In genomic region chr11:23734749-23735286, GRCm38 (mm10) we compare ENCODE assay signal across 20 mouse cellular contexts. TPM values are rescaled to one million over a fixed set of nuclear protein-coding genes. Genes with fewer than 3 reads are reported as not detected.
DNase-seq lines count a peak whose midpoint lies in the region; ATAC-seq and TF ChIP-seq lines count a peak whose summit lies in the region.
"Had no signal": no experiment of that assay in that cellular context is flagged by ENCODE, and none has a peak within 500 bp of the region (broad histone marks: within the 10 kb centered on the region; RNA-seq: fewer than 3 reads in every experiment).

No protein-coding gene starts in this region.

- peak overlapping the region; percentile 40; the same call in 1 of the 2 replicates for H3K27ac ChIP-seq in testis, adult 2 months (ENCODE audit: control insufficient read depth, insufficient read depth, low read depth, low read length)
- H3K27ac ChIP-seq: embryonic facial prominence, embryonic 12.5 days; forebrain, embryonic 12.5 days; heart, adult 2 months; hindbrain, embryonic 10.5 days; hindbrain, embryonic 14.5 days had no signal

- H3K4me3 ChIP-seq in testis, adult 2 months (ENCODE audit: control insufficient read depth, low read depth, low read length): no peak overlapping the region
- H3K4me3 ChIP-seq: embryonic facial prominence, embryonic 12.5 days; forebrain, embryonic 12.5 days; heart, adult 2 months; heart, embryonic 12.5 days; hindbrain, embryonic 10.5 days had no signal

- DNase-seq in frontal cortex, postnatal 14 days (ENCODE audit: low spot score in 2 of 2): no peak
- no peak for DNase-seq in testis, postnatal 10 days (ENCODE audit: low spot score)
- DNase-seq in induced T-regulatory cell, adult 2 months (ENCODE audit: low read depth): peak; percentile 53
- no peak for DNase-seq in urinary bladder, adult 2 months (ENCODE audit: low spot score)
- DNase-seq in MN1 (ENCODE audit: low spot score): no peak
- DNase-seq: adrenal gland, adult 8-10 months; cerebellum, adult 11-12 months; cerebellum, adult 9-10 months; cerebellum, postnatal 25 days; gastrocnemius, postnatal 10 days; heart, adult 2 months had no signal

- H3K27me3 ChIP-seq in testis, adult 2 months (ENCODE audit: control insufficient read depth, insufficient read depth, low read length): no peaks in the 10 kb centered on the region
- H3K27me3 ChIP-seq: embryonic facial prominence, embryonic 12.5 days; forebrain, embryonic 12.5 days; heart, embryonic 12.5 days had no signal

- ATAC-seq in frontal cortex, adult (ENCODE audit: low TSS enrichment): 0 out of 2 replicates have a peak, but pooled peaks have one; percentile 5
- ATAC-seq: forebrain, embryonic 16.5 days; intestine, postnatal 0 days had no signal

- no peak for TF ChIP-seq POLR2A in testis, adult 2 months (IDR thresholded peaks at IDR 0.05; ENCODE audit: control insufficient read depth, low read depth, low read length)

- no peaks in the 10 kb centered on the region for H3K36me3 ChIP-seq in testis, adult 2 months (ENCODE audit: control insufficient read depth, insufficient read depth, low read length)

- no peaks in the 10 kb centered on the region for H3K4me1 ChIP-seq in testis, adult 2 months (ENCODE audit: control insufficient read depth, insufficient read depth, low read length)
- H3K4me1 ChIP-seq: embryonic facial prominence, embryonic 12.5 days; forebrain, embryonic 12.5 days; hindbrain, embryonic 10.5 days had no signal

- no peak for TF ChIP-seq CTCF in testis, adult 2 months (IDR thresholded peaks at IDR 0.05; ENCODE audit: control insufficient read depth, insufficient read depth, insufficient replicate concordance, low read depth, low read length)

RNA-seq across cellular contexts. Expression of gene Rel, which starts 36.0 kb away (rescaled TPM):
- polyA plus RNA-seq in testis, adult 2 months (2012; rRNA removed): 0.84 and 1.6 TPM in 2 replicates
- 3.2 and 3.6 TPM in 2 replicates for polyA plus RNA-seq in urinary bladder, adult 2 months (2012; rRNA removed)
